Mouse (Mus musculus): ENCODE measurements around the gene Aspscr1. TPM values are rescaled to one million over a fixed set of nuclear protein-coding genes. Genes with fewer than 3 reads are reported as not detected.

Aspscr1 gene
- polyA plus RNA-seq, 1 experiment: 50.9 TPM

DNA sequence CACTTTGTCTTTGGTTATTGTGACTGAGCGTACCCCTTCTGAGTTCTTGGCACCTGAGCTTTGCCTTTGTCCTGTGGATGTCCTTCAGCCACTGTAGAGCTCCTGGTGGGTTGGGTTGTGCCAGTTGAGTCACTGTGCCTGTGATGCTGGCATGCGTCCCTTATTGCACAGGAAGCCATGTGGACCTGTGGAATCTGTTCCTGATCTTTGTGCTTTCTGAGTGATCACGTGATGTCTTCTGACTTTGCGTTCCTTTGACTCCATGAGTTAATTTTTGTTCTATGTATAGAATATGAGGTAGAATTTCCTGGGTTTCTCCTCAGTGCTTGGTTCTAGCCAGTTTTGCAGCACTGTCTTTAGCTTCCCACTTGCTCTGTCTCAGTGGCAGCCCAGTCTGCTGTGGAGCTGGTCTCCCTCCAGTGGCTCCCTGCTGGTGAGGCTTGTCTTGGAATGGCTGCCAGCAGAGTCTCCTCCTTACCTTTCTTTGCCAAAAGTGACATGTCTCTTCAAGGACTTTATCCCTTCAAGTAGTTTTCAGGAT, 19.8 kb downstream of the Aspscr1 start:
- TF ChIP-seq TAL1 (IDR thresholded peaks at IDR 0.05; ENCODE audit: low read length) (no peak), GATA1 (IDR thresholded peaks at IDR 0.05; ENCODE audit: low read length) (no peak)
- Histone ChIP-seq H3K27me3 (ENCODE audit: control insufficient read depth) (no peaks in the 10 kb centered on the region), H3K9me3 (ENCODE audit: control insufficient read depth, low read length) (peaks cover 4% of the 10 kb centered on the region; the same call in 1 of the 2 replicates), H3K4me3 (replicated peaks) (no peak overlapping the region), H3K4me1 (ENCODE audit: control insufficient read depth) (no peaks in the 10 kb centered on the region), H3K36me3 (ENCODE audit: control insufficient read depth) (peaks cover 78% of the 10 kb centered on the region)

DNA sequence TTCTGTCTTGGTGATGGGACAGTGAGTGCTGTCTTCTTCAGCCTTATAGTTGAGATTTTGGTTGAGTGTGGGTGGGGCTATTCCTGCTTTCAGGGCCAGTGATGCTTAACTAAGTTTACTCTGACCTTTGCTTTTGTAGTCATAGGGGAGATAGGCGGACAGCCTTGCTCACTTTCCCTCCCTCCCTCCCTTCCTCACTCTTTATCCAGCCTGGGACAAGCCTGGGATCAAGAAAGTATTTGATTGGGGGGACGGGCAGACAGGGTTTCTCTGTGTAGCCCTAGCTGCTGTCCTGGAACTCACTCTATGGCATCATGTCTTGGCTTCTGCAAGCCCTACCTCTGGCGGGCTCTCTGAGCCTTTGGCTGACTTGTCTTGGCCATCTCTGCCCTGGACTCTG, 20.7 kb downstream of the Aspscr1 start:
- Histone ChIP-seq H3K36me3 (ENCODE audit: control insufficient read depth) (peaks cover 77% of the 10 kb centered on the region), H3K27me3 (ENCODE audit: control insufficient read depth) (no peaks in the 10 kb centered on the region), H3K4me3 (replicated peaks) (no peak overlapping the region)

DNA sequence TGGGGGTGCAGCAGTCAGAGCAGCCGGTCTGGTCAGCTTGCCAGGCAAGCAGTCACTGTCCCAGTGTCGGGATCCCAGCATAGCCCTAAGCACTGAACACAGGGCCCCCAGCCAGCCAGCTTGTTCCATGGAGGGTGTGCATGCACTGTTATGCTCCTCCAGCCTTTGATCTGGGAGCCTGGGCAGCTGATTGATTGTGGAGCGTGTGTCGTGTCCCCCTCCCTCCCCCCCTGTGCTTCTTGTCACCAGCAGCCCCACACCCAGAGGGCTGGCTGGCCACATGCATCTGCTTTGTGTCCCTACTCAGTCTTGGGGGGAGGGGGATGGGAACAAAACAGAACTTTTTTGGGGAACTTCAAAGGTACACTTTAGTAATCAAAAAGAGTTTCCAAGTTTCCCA, 22.4 kb downstream of the Aspscr1 start:
- TF ChIP-seq TAL1 (IDR thresholded peaks at IDR 0.05; ENCODE audit: low read length) (no peak), GATA1 (IDR thresholded peaks at IDR 0.05; ENCODE audit: low read length) (no peak)
- H3K27me3 ChIP-seq (ENCODE audit: control insufficient read depth): no peaks in the 10 kb centered on the region
- H3K9me3 ChIP-seq (ENCODE audit: control insufficient read depth, low read length): peaks cover 4% of the 10 kb centered on the region; the same call in 1 of the 2 replicates
- H3K36me3 ChIP-seq (ENCODE audit: control insufficient read depth): peaks cover 79% of the 10 kb centered on the region
- H3K4me3 ChIP-seq (replicated peaks): no peak overlapping the region
- H3K4me1 ChIP-seq (ENCODE audit: control insufficient read depth): no peaks in the 10 kb centered on the region

More for the DNA sequence above, 20.7 kb downstream of the Aspscr1 start:
- peaks cover 4% of the 10 kb centered on the region; the same call in 1 of the 2 replicates for H3K9me3 ChIP-seq (ENCODE audit: control insufficient read depth, low read length)
- no peak for TF ChIP-seq GATA1 (IDR thresholded peaks at IDR 0.05; ENCODE audit: low read length)
- TF ChIP-seq TAL1 (IDR thresholded peaks at IDR 0.05; ENCODE audit: low read length): no peak
- H3K4me1 ChIP-seq (ENCODE audit: control insufficient read depth): no peaks in the 10 kb centered on the region

DNA sequence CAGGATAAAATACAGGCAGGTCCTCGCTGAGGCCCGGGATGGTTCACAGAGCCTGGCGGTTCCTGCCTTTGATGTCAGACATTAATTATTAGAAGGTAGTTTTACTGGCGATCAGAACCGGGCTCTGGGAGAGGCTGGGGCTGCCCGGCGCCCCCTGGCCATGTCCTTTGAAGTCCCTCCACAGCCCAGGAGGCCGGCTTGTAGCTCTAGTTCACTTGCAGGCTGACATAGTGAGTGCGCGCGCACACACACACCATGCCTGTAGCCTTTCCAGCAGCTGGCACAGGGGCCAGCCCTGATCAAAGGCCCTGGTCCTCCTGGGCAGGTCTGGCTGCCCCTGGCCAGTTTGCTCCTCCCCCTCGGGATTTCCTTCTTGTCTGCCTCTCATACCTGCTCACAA, 22.9 kb downstream of the Aspscr1 start:
- Histone ChIP-seq H3K9me3 (ENCODE audit: control insufficient read depth, low read length) (peaks cover 4% of the 10 kb centered on the region; the same call in 1 of the 2 replicates), H3K4me1 (ENCODE audit: control insufficient read depth) (no peaks in the 10 kb centered on the region), H3K4me3 (replicated peaks) (no peak overlapping the region), H3K27me3 (ENCODE audit: control insufficient read depth) (no peaks in the 10 kb centered on the region), H3K36me3 (ENCODE audit: control insufficient read depth) (peaks cover 79% of the 10 kb centered on the region)
- TF ChIP-seq GATA1 (IDR thresholded peaks at IDR 0.05; ENCODE audit: low read length) (no peak), TAL1 (IDR thresholded peaks at IDR 0.05; ENCODE audit: low read length) (no peak)

DNA sequence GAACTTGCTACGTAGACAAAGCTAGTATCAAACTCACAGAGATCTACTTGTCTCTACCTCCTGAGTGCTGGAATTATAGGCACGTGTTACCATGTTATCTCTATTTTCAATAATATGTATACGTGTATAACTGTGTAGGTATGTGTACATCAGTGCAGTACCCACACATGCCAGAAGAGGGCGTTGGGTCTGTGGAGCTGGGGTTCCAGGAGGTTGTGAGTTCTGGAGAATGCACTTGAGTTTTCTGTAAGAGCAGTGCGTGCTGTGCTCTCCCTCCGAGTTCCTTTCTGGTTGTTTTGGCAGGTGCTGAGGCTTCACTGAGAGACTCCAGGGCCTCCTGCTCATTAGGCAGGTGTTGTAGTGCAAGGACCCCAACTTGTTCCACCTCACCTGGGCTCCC, 23.8 kb downstream of the Aspscr1 start:
- Histone ChIP-seq H3K4me3 (replicated peaks) (no peak overlapping the region), H3K9me3 (ENCODE audit: control insufficient read depth, low read length) (peaks cover 4% of the 10 kb centered on the region; the same call in 1 of the 2 replicates), H3K4me1 (ENCODE audit: control insufficient read depth) (no peaks in the 10 kb centered on the region), H3K36me3 (ENCODE audit: control insufficient read depth) (peaks cover 81% of the 10 kb centered on the region), H3K27me3 (ENCODE audit: control insufficient read depth) (no peaks in the 10 kb centered on the region)
- no peak for TF ChIP-seq GATA1 (IDR thresholded peaks at IDR 0.05; ENCODE audit: low read length)
- no peak for TF ChIP-seq TAL1 (IDR thresholded peaks at IDR 0.05; ENCODE audit: low read length)

DNA sequence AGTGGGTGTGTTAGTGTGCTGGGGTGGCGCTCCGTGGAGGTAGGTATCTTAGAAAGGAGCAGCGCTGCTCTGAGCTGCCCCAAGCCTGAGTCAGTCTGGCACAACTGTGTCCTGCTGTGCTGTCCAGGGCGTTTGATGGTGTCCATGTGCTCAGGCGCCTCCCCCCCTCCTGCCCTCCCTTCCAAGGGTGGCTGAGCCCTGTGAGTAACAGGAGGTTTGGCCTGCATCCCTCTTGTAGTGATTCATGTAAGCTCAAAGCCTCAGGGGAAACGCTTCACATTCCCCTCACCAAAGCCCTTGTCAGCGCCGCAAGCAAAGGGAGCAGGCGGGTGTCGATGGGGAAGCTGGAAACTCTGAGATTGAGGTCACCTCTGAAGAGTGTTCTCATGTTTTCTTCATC, 25.0 kb downstream of the Aspscr1 start:
- Histone ChIP-seq H3K9me3 (ENCODE audit: control insufficient read depth, low read length) (peaks cover 4% of the 10 kb centered on the region; the same call in 1 of the 2 replicates), H3K4me3 (replicated peaks) (no peak overlapping the region), H3K4me1 (ENCODE audit: control insufficient read depth) (no peaks in the 10 kb centered on the region), H3K27me3 (ENCODE audit: control insufficient read depth) (no peaks in the 10 kb centered on the region), H3K36me3 (ENCODE audit: control insufficient read depth) (peaks cover 79% of the 10 kb centered on the region)
- TF ChIP-seq TAL1 (IDR thresholded peaks at IDR 0.05; ENCODE audit: low read length) (no peak), GATA1 (IDR thresholded peaks at IDR 0.05; ENCODE audit: low read length) (no peak)

DNA sequence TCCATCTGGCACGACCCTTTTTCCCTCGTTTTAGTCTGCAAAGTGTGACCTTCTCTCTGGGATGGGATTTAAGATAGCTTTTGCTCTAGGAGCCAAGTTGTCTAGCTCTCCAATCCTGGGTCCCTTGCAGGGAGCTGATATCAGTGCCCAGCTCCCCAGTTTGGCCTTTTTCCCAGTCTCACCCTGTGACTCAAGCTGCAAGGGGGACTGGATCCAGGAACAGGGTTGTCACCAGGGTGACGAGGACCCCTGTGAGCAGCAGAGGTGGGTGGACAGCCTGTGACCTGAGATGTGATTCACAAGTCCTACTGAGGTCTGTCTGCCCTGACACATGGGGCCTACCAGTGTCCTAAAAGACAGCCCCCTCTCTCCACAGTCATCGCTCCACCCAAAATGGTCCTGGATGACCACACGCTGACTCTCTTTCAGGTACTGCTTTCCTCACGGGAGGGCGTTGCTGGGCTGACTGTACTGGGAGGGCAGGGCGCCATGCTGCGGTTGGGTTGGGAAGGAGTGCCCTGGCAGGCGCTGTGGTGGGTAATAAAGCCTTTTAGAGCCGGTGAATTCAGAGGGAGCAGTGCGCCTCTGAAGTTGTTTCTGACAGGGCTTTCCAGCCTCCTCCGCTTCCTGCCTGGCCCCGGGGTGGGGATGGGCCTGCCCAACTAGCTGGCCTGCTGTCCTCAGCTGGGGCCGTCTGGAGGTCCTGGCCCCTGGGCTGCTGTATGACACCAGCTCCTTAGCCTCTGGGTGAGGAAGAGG, 31.1 kb downstream of the Aspscr1 start:
- no peaks in the 10 kb centered on the region; the same call in 1 of the 2 replicates for H3K4me1 ChIP-seq (ENCODE audit: control insufficient read depth)
- TF ChIP-seq TAL1 (IDR thresholded peaks at IDR 0.05; ENCODE audit: low read length) (no peak), GATA1 (IDR thresholded peaks at IDR 0.05; ENCODE audit: low read length) (no peak)
- H3K4me3 ChIP-seq (replicated peaks): no peak overlapping the region
- no peaks in the 10 kb centered on the region for H3K27me3 ChIP-seq (ENCODE audit: control insufficient read depth)
- no peaks in the 10 kb centered on the region for H3K9me3 ChIP-seq (ENCODE audit: control insufficient read depth, low read length)
- peaks cover 65% of the 10 kb centered on the region for H3K36me3 ChIP-seq (ENCODE audit: control insufficient read depth)

DNA sequence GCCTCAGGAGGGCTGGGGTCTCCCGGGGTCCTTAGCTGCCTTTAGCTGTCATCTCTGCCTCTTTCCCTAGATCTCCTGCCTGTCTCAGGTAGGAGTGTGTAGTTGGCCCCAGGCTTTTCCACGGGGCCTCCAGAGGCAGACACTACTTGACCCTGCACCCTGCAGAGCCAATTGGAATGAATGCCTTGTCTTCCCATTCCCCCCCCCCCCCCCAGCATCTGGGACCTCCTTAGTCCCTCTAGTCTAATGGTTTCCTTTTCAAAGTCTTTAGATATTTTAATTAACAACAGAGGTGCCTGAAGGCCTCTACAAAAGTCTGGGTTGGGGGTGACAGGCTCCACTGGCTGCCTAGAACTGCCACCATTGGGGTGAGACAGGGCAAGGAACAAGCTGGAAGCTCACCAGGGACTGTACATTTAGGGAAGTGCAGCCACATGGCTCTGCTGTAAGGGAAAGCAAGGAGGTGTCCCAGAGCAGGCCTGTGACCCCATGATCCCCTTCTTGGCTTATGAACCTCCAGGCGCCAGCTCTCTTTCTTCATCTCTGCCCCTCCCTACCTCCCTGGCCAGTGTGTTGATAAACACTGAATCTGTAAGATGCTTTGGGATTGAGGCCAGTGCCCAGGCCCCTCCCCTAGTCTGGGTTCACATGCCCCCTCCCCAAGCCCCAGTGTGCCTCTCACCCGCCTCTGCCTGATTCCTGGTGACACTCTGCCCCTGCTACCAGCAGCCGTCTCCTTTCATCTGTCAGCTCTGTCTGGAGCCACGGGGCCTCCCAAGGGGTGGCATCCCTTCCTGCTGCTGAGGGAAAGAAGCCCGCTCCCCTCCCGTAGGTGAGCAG, 31.9 kb downstream of the Aspscr1 start:
- TF ChIP-seq GATA1 (IDR thresholded peaks at IDR 0.05; ENCODE audit: low read length) (no peak), TAL1 (IDR thresholded peaks at IDR 0.05; ENCODE audit: low read length) (no peak)
- H3K4me1 ChIP-seq (ENCODE audit: control insufficient read depth): no peaks in the 10 kb centered on the region; the same call in 1 of the 2 replicates
- no peak overlapping the region for H3K4me3 ChIP-seq (replicated peaks)
- H3K27me3 ChIP-seq (ENCODE audit: control insufficient read depth): no peaks in the 10 kb centered on the region
- peaks cover 61% of the 10 kb centered on the region for H3K36me3 ChIP-seq (ENCODE audit: control insufficient read depth)
- H3K9me3 ChIP-seq (ENCODE audit: control insufficient read depth, low read length): no peaks in the 10 kb centered on the region

DNA sequence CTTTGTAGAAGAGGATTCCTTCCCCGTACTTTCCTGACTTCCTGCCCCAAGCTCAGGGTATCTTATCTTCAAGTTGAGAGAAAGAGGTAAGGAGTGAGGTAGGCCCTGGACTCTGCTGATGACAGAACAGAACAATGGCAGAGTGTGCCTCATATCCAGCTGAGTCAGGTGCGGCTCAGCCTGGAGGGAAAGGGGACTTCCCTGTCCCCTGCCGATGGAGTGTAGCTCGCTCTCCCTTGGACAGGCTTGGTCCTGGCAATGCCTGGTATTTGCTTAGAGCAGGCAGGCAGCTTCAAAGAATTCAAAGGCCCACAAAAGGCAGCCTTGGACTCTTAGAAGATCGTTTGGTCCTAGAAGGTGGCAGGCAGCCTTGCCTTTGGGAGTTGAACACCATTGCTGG, 33.3 kb downstream of the Aspscr1 start:
- peaks cover 61% of the 10 kb centered on the region for H3K36me3 ChIP-seq (ENCODE audit: control insufficient read depth)
- H3K27me3 ChIP-seq (ENCODE audit: control insufficient read depth): no peaks in the 10 kb centered on the region

More for the DNA sequence above, 33.3 kb downstream of the Aspscr1 start:
- TF ChIP-seq TAL1 (IDR thresholded peaks at IDR 0.05; ENCODE audit: low read length): no peak
- no peak for TF ChIP-seq GATA1 (IDR thresholded peaks at IDR 0.05; ENCODE audit: low read length)
- Histone ChIP-seq H3K9me3 (ENCODE audit: control insufficient read depth, low read length) (no peaks in the 10 kb centered on the region), H3K4me1 (ENCODE audit: control insufficient read depth) (no peaks in the 10 kb centered on the region; the same call in none of the 2 replicates), H3K4me3 (replicated peaks) (no peak overlapping the region)

Measured in erythroblast, embryonic 14.5 days (primary cell).